Comparison of ENCODE assay signal across 18 mouse cellular contexts in the genomic region with DNA sequence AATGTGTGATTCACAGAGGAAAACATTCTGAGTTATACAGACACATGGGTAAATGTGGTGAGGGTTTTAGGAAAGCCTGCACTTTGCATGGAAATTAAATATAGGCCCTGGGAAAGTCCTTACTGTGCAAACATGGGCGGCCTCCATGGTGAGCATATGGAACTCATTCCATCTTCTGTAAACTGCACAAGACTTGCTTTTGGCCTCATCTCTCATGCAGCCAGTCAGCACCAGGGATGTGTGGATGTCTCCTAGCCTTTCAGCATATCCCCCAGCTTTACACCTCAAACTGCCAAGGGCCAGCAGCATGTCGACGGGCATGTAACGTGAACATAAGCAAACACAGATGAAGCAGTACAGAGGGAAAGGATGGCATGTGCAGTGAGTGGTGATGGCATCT.
DNase-seq lines count a peak whose midpoint lies in the region; ATAC-seq lines count a peak whose summit lies in the region.
"Had no signal": no experiment of that assay in that cellular context is flagged by ENCODE, and none has a peak within 500 bp of the region (broad histone marks: within the 10 kb centered on the region; RNA-seq: fewer than 3 reads in every experiment).

No protein-coding gene starts in this region.

- intact Hi-C loops in gastrocnemius, postnatal 36 days (cut with DNase I) = no loop called here

- H3K27ac ChIP-seq in limb, embryonic 15.5 days = 0 out of 2 replicates have a peak overlapping the region, but pooled peaks have one; percentile 13
- H3K27ac ChIP-seq in limb, embryonic 10.5 days = no peak overlapping the region
- peak overlapping the region; percentile 44; the same call in 1 of the 2 replicates for H3K27ac ChIP-seq in embryonic facial prominence, embryonic 14.5 days (replicated peaks; ENCODE audit: low read depth, low read length)
- H3K27ac ChIP-seq: forebrain, embryonic 13.5 days; heart, embryonic 13.5 days; hindbrain, embryonic 12.5 days; hindbrain, postnatal 0 days had no signal

- no peak overlapping the region for H3K4me2 ChIP-seq in limb, embryonic 15.5 days
- H3K4me2 ChIP-seq in embryonic facial prominence, embryonic 14.5 days (ENCODE audit: low read depth, low read length) = no peak overlapping the region
- H3K4me2 ChIP-seq: forebrain, embryonic 13.5 days; heart, embryonic 13.5 days; hindbrain, embryonic 12.5 days had no signal

- H3K27me3 ChIP-seq in limb, embryonic 15.5 days = no peaks in the 10 kb centered on the region
- H3K27me3 ChIP-seq in limb, embryonic 10.5 days (ENCODE audit: low read depth, poor library complexity, severe bottlenecking) = no peaks in the 10 kb centered on the region
- no peaks in the 10 kb centered on the region for H3K27me3 ChIP-seq in embryonic facial prominence, embryonic 14.5 days (replicated peaks; ENCODE audit: control insufficient read depth, insufficient read depth, low read length)
- H3K27me3 ChIP-seq: forebrain, embryonic 13.5 days; heart, embryonic 13.5 days; hindbrain, embryonic 12.5 days had no signal

- no peak for ATAC-seq in limb, embryonic 15.5 days (ENCODE audit: insufficient number of reproducible peaks, low FRiP score, low TSS enrichment, low read depth)
- ATAC-seq in embryonic facial prominence, embryonic 14.5 days (ENCODE audit: low read depth) = peak; percentile 55
- ATAC-seq: forebrain, embryonic 13.5 days; hindbrain, postnatal 0 days had no signal

- H3K36me3 ChIP-seq in limb, embryonic 15.5 days = no peaks in the 10 kb centered on the region
- H3K36me3 ChIP-seq in limb, embryonic 10.5 days = no peaks in the 10 kb centered on the region
- H3K36me3 ChIP-seq in embryonic facial prominence, embryonic 14.5 days (ENCODE audit: control insufficient read depth, insufficient read depth, low read length) = no peaks in the 10 kb centered on the region
- H3K36me3 ChIP-seq: heart, embryonic 13.5 days; hindbrain, embryonic 12.5 days had no signal

- H3K9me3 ChIP-seq in limb, embryonic 15.5 days = no peaks in the 10 kb centered on the region
- no peaks in the 10 kb centered on the region for H3K9me3 ChIP-seq in limb, embryonic 10.5 days (replicated peaks)
- no peaks in the 10 kb centered on the region for H3K9me3 ChIP-seq in embryonic facial prominence, embryonic 14.5 days (ENCODE audit: control insufficient read depth, low read length)
- H3K9me3 ChIP-seq: forebrain, embryonic 13.5 days; heart, embryonic 13.5 days; hindbrain, embryonic 12.5 days had no signal

- no peak overlapping the region for H3K4me3 ChIP-seq in limb, embryonic 15.5 days
- H3K4me3 ChIP-seq in limb, embryonic 10.5 days = no peak overlapping the region
- H3K4me3 ChIP-seq in embryonic facial prominence, embryonic 14.5 days (ENCODE audit: low read depth, low read length) = no peak overlapping the region
- H3K4me3 ChIP-seq: forebrain, embryonic 13.5 days; heart, embryonic 13.5 days; hindbrain, embryonic 12.5 days had no signal

- H3K4me1 ChIP-seq in limb, embryonic 15.5 days = no peaks in the 10 kb centered on the region
- H3K4me1 ChIP-seq in limb, embryonic 10.5 days = no peaks in the 10 kb centered on the region
- no peaks in the 10 kb centered on the region for H3K4me1 ChIP-seq in embryonic facial prominence, embryonic 14.5 days (ENCODE audit: control insufficient read depth, insufficient read depth, low read length)
- H3K4me1 ChIP-seq: forebrain, embryonic 13.5 days; heart, embryonic 13.5 days; hindbrain, embryonic 12.5 days had no signal

- WGBS in limb, embryonic 15.5 days = 52% methylated on average over 4 of the region's 4 CpGs
- WGBS in limb, embryonic 10.5 days = 96% methylated on average over 4 of the region's 4 CpGs
- 49% methylated on average over 4 of the region's 4 CpGs for WGBS in embryonic facial prominence, embryonic 14.5 days

- DNase-seq in embryo, embryonic 11 days = peak; percentile 14
- no peak for DNase-seq in embryo, embryonic 10 days (ENCODE audit: low spot score)
- DNase-seq in limb, embryonic 10.5 days (ENCODE audit: low spot score) = no peak
- DNase-seq in embryonic facial prominence, embryonic 14.5 days (ENCODE audit: low spot score) = peak; percentile 83
- no peak for DNase-seq in gastrocnemius, postnatal 36 days
- DNase-seq in heart, adult 9 months (ENCODE audit: low spot score in 2 of 2) = no peak
- DNase-seq: adrenal gland, postnatal 10 days; cerebellum, adult 11-12 months; cerebellum, adult 9-10 months; cerebellum, postnatal 25 days; gastrocnemius, postnatal 10 days; heart, postnatal 36 days; kidney, adult 18-20 months had no signal

- no peak overlapping the region for H3K9ac ChIP-seq in limb, embryonic 15.5 days
- H3K9ac ChIP-seq in embryonic facial prominence, embryonic 14.5 days (ENCODE audit: low read depth, low read length) = no peak overlapping the region
- H3K9ac ChIP-seq: forebrain, embryonic 13.5 days; heart, embryonic 13.5 days; hindbrain, embryonic 12.5 days had no signal

Comparison
In these comparisons a context has a peak if more than half of its experiments do, and no peak if none do; other contexts are left out.
1. DNase-seq: peak in embryo, embryonic 11 days (single experiment) and embryonic facial prominence, embryonic 14.5 days (single experiment); none in embryo, embryonic 10 days (single experiment), limb, embryonic 10.5 days (single experiment), gastrocnemius, postnatal 36 days (0 of 2) and heart, adult 9 months (0 of 2).